Mouse (Mus musculus): ENCODE measurements around the gene Xpo6. TPM values are rescaled to one million over a fixed set of nuclear protein-coding genes. Genes with fewer than 3 reads are reported as not detected.
A peak's percentile ranks its signal among the peaks of the same experiment; 100 is the strongest.

Xpo6 gene
- total RNA-seq, 2 experiments from 2014 or later = 87.8 to 89.1 TPM

- DNase-seq = peak in 1 of 2 experiments; percentile 26
Observed at GRCm38 (mm10) chr7:126080949-126081654, 119.2 kb downstream of the Xpo6 start.

GRCm38 (mm10) chr7:126076935-126077334 is 123.4 kb downstream of the Xpo6 start:
- DNase-seq = peak; percentile 75 to 78

- DNase-seq = no peak
Observed at GRCm38 (mm10) chr7:126075058-126075457, 125.2 kb downstream of the Xpo6 start.

DNA sequence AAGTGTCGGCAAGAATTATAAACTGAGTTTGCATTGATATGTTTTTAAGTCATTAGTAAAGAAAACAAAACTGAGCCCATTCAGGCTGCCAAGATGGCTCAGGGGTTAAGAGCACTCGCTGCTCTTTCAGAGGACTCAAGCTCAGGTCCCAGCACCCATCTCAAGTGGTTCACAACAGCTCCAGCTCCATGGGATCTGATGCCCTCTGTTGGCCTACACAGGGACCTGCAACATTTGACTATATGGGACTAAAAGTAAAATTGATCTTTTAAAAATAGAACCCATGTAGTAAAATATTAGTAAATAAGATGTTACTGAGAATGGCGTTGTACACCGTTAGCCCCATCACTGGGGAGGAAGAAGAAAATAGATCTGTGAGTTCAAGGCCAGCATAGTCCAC is 130.0 kb downstream of the Xpo6 start:
- DNase-seq = no peak

DNA sequence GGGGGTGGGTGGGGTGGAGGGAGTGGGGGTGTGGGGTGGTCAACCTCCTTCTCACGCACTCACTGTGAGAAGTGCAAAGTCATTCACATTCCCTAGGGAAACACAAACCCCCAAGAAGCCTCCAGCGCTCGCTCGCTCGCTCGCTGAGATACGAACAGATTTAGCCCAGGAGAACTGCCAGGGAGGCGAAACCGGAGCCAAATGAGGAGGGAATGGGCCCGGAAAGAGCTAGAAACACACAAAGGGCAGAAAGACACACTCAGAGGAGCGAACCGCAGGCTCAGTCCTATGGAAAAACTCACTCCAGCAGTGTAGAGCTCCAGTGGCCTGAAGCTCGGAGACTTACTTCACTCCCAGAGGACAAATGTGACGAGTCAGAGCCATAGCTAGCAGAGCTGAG is 133.5 kb downstream of the Xpo6 start:
- no peak for DNase-seq

- no peak for DNase-seq
Observed at GRCm38 (mm10) chr7:126065243-126065876, 134.9 kb downstream of the Xpo6 start.

GRCm38 (mm10) chr7:126062228-126062627 is 138.1 kb downstream of the Xpo6 start:
- no peak for DNase-seq

DNA sequence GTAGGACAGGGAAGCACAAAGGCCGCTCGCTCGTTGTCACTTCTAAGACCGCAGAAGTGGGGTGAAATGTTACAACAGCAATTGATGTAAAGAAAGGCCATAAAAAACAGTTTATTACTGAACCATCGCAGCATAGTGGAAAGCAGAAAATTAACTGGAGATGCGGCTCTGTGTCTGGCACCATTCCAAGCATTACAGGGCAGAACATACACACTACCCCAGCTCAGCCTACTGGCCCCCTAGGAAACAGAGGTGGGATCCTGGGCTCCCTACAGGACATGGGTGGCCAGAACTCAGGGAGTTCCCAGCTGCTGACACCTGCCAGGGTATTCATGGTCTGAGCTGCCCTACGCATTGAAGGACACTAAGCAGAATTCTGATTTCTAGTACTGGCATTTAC is 141.4 kb downstream of the Xpo6 start:
- no peak for DNase-seq

GRCm38 (mm10) chr7:126057332-126057914 is 142.9 kb downstream of the Xpo6 start:
- no peak for DNase-seq

- DNase-seq = no peak
Observed at GRCm38 (mm10) chr7:126054574-126054973, 145.7 kb downstream of the Xpo6 start.

DNA sequence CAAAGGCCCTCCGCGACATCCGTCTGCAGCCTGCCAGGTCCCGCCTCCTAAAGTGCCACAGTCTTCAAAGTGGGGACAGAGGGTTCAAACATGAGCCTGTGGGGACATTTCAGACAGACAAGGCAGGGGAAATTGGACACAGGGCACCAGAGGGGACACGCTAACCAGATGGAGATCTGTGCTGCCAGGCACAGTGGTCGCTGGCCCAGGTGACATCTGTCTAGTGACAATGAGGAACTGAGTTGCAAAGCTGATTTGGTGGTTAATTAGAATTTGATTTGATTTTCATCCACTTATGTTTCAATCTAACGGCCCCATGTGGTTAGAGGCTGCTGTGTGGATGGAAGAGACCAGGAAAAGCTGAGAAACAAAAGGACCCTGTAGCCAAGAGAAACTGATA is 146.7 kb downstream of the Xpo6 start:
- DNase-seq = no peak

DNA sequence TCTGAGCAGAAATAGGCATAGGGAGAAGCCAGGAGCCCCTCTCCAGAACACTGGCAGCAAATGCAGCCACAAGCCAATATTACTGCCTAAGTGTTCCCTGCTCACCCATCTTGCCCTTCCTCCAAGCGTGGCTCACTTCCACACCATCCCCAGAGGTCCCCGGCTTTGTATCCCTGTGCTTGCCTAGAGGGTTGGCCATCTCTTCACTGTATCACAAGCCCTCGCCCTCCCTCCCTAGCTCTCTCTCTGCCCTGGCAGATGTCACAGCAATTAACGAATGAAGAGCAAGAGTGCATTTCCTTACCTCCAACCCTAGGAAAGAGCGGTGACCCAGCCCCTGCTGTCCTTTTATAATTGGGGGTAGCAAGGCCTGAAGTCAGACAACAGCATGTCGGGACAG is 148.4 kb downstream of the Xpo6 start:
- DNase-seq = no peak

Other genes starting within 250 kb of the Xpo6 start
- 10 to 100 TPM; 68.9 to 70.8 TPM for gene Gsg1l, start 118.1 kb downstream of the Xpo6 start, total RNA-seq (2021)
- gene Sbk1, start 72.1 kb upstream of the Xpo6 start, total RNA-seq (2021) = 10 to 100 TPM; 23.3 to 88.8 TPM
- gene Lat, start 169.1 kb upstream of the Xpo6 start, total RNA-seq (2021) = under 1 TPM; 0.36 to 0.60 TPM
- 10 to 100 TPM; 35.5 to 37.4 TPM for gene Spns1, start 176.9 kb upstream of the Xpo6 start, total RNA-seq (2021)
- gene Nfatc2ip, start 196.2 kb upstream of the Xpo6 start, total RNA-seq (2021) = 1 to 10 TPM; 6.5 TPM
- gene Cd19, start 214.4 kb upstream of the Xpo6 start, total RNA-seq (2021) = under 1 TPM in 1 of 2 experiments, not detected in 1; 0.82 TPM
- gene Rabep2, start 228.3 kb upstream of the Xpo6 start, total RNA-seq (2021) = 10 to 100 TPM; 48.4 to 72.8 TPM